Mouse (Mus musculus): ENCODE measurements at regions not wholly inside any gene's neighbourhood (a gene's known extent, or its start where the extent isn't known, plus 50 kb on each side); places are given as distances from the start of the nearest gene placed in this dataset.

DNA sequence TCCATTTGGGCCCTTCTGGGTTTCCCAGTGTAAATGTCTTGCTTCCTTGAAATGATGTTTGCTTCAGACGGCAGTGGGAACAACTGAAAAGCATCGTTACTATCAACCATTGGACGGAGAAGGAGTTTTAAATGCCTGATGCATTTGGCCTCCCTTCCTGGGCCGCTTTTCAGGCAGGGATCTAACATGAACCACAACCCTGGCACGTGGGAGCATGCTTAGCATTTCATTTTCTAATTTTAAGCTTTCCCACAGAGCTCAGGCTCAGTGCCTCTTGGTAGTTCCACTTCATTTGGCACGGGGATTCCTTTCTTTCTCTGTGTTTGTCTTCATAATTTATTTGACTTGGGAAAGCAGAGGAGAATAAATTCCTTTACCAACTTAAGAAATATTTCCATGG, 406.6 kb upstream of the Nbea start:
- ATAC-seq (ENCODE audit: extremely low read depth, insufficient number of reproducible peaks, low FRiP score, poor library complexity, severe bottlenecking) (no peak), DNase-seq (ENCODE audit: low spot score) (no peak)
- no peak for TF ChIP-seq TAL1 (conservative IDR thresholded peaks at IDR 0.05; ENCODE audit: low read depth, low read length)
- TF ChIP-seq GATA2 (IDR thresholded peaks at IDR 0.05; ENCODE audit: borderline replicate concordance, low read depth, low read length), result no peak
- no peak for TF ChIP-seq CTCF (IDR thresholded peaks at IDR 0.05; ENCODE audit: low read depth, low read length)
- TF ChIP-seq POLR2AphosphoS5 (IDR thresholded peaks at IDR 0.05; ENCODE audit: insufficient replicate concordance, low read depth, low read length), result no peak
- no peak for TF ChIP-seq GATA1 (IDR thresholded peaks at IDR 0.05; ENCODE audit: borderline replicate concordance, low read length)
- Histone ChIP-seq H3K27me3 (ENCODE audit: insufficient read depth, low read length) (no peaks in the 10 kb centered on the region), H3K4me1 (ENCODE audit: insufficient read depth, low read depth, low read length) (no peaks in the 10 kb centered on the region), H3K4me3 (ENCODE audit: low read depth, low read length) (no peak overlapping the region), H3K36me3 (replicated peaks) (no peaks in the 10 kb centered on the region), H3K9me3 (replicated peaks) (no peaks in the 10 kb centered on the region; the same call in 1 of the 2 replicates)

DNA sequence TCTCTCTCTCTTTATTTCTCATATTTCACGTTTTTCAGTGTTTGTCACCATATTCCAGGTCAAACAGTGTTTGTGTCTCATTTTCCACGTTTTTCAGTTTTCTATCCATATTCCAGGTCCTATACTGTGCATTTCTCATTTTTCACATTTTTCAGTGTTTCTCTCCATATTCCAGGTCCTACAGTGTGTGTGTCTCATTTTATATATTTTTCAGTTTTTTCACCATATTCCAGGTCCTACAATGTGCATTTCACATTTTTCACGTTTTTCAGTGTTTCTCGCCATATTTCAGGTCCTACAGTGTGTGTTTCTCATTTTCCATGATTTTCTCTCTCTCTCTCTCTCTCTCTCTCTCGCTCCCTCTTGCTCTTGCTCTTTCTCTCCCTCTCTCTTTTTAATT, 391.9 kb upstream of the Nbea start:
- TF ChIP-seq GATA1 (IDR thresholded peaks at IDR 0.05; ENCODE audit: borderline replicate concordance, low read length) (no peak), POLR2AphosphoS5 (IDR thresholded peaks at IDR 0.05; ENCODE audit: insufficient replicate concordance, low read depth, low read length) (no peak), GATA2 (IDR thresholded peaks at IDR 0.05; ENCODE audit: borderline replicate concordance, low read depth, low read length) (no peak), TAL1 (conservative IDR thresholded peaks at IDR 0.05; ENCODE audit: low read depth, low read length) (no peak), CTCF (IDR thresholded peaks at IDR 0.05; ENCODE audit: low read depth, low read length) (no peak)
- DNase-seq (ENCODE audit: low spot score) (no peak), ATAC-seq (ENCODE audit: extremely low read depth, insufficient number of reproducible peaks, low FRiP score, poor library complexity, severe bottlenecking) (peak; percentile 84)
- Histone ChIP-seq H3K4me1 (ENCODE audit: insufficient read depth, low read depth, low read length) (no peaks in the 10 kb centered on the region), H3K27me3 (ENCODE audit: insufficient read depth, low read length) (no peaks in the 10 kb centered on the region), H3K36me3 (replicated peaks) (no peaks in the 10 kb centered on the region), H3K9me3 (replicated peaks) (peaks cover 10% of the 10 kb centered on the region), H3K4me3 (ENCODE audit: low read depth, low read length) (no peak overlapping the region)

DNA sequence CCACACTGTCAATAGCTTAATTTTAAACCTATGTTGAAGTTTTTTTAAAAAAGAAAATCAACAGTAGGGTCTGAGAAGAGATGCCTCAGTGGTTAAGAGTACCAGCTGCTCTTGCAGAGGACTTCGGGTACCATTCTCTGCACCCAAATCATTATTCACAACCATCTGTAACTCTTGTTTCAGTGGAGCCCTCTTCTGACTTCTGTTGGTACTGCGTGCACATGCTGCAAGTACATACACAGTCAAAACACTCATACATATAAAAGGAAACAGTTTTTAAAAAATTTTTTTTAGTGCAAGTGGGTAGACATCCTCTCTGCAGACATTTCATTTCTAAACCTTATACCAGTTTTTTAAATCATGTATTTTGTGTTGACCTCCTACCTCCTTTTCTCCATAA, 352.7 kb upstream of the Nbea start:
- no peak for DNase-seq (ENCODE audit: low spot score)
- H3K27me3 ChIP-seq (ENCODE audit: insufficient read depth, low read length), result no peaks in the 10 kb centered on the region

DNA sequence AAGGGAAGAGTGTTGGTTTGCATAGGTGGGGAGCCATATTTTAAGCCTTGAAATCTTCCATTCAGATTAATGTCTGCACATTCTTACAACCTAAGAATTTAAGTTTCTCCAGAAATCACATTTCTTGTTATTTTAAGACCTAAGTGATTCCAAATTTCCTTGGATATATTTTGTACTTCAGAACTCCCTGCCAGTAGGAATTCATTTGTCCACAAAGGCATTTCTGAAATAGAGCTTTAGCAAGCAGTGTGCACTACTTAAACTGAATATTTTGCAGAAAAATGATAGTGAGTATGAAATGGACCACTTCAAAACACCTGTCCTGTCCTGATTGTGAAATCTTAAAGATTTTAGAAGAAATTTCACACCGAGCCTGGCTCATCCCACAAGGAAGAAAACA, 320.9 kb upstream of the Nbea start:
- ATAC-seq (ENCODE audit: extremely low read depth, insufficient number of reproducible peaks, low FRiP score, poor library complexity, severe bottlenecking), result no peak
- no peaks in the 10 kb centered on the region for H3K27me3 ChIP-seq (ENCODE audit: insufficient read depth, low read length)
- H3K9me3 ChIP-seq (replicated peaks), result no peaks in the 10 kb centered on the region
- no peaks in the 10 kb centered on the region for H3K4me1 ChIP-seq (ENCODE audit: insufficient read depth, low read depth, low read length)
- no peaks in the 10 kb centered on the region for H3K36me3 ChIP-seq (replicated peaks)
- TF ChIP-seq CTCF (IDR thresholded peaks at IDR 0.05; ENCODE audit: low read depth, low read length), result no peak
- no peak for TF ChIP-seq GATA1 (IDR thresholded peaks at IDR 0.05; ENCODE audit: borderline replicate concordance, low read length)
- TF ChIP-seq GATA2 (IDR thresholded peaks at IDR 0.05; ENCODE audit: borderline replicate concordance, low read depth, low read length), result no peak
- no peak for TF ChIP-seq TAL1 (conservative IDR thresholded peaks at IDR 0.05; ENCODE audit: low read depth, low read length)
- no peak for TF ChIP-seq POLR2AphosphoS5 (IDR thresholded peaks at IDR 0.05; ENCODE audit: insufficient replicate concordance, low read depth, low read length)
- H3K4me3 ChIP-seq (ENCODE audit: low read depth, low read length), result no peak overlapping the region
- DNase-seq (ENCODE audit: low spot score), result no peak

More for the DNA sequence above, 352.7 kb upstream of the Nbea start:
- H3K4me3 ChIP-seq (ENCODE audit: low read depth, low read length), result no peak overlapping the region
- H3K36me3 ChIP-seq (replicated peaks), result no peaks in the 10 kb centered on the region
- 0 out of 2 replicates have a peak, but pooled peaks cover 5% of the 10 kb centered on the region for H3K9me3 ChIP-seq (replicated peaks)
- H3K4me1 ChIP-seq (ENCODE audit: insufficient read depth, low read depth, low read length), result no peaks in the 10 kb centered on the region
- ATAC-seq (ENCODE audit: extremely low read depth, insufficient number of reproducible peaks, low FRiP score, poor library complexity, severe bottlenecking), result no peak
- TF ChIP-seq GATA2 (IDR thresholded peaks at IDR 0.05; ENCODE audit: borderline replicate concordance, low read depth, low read length) (no peak), POLR2AphosphoS5 (IDR thresholded peaks at IDR 0.05; ENCODE audit: insufficient replicate concordance, low read depth, low read length) (no peak), CTCF (IDR thresholded peaks at IDR 0.05; ENCODE audit: low read depth, low read length) (no peak), TAL1 (conservative IDR thresholded peaks at IDR 0.05; ENCODE audit: low read depth, low read length) (no peak), GATA1 (IDR thresholded peaks at IDR 0.05; ENCODE audit: borderline replicate concordance, low read length) (no peak)

DNA sequence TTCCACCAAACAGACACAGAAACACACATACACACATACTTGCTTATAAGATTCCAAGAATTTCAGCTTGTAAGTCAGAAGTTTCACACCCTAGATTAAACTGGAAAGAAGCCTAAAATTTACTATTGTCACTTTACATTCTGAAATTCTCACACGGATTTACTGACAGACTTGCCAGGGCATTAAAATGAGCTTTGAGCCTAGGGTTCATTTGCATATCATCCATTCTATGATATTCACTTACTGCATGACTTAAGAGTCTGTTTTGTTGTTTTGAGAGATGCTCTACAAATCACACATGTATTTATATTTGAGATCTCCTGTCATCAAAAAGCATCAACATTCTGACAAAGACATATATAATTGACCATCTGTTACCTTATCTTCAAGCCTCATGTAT, 315.8 kb upstream of the Nbea start:
- H3K4me1 ChIP-seq (ENCODE audit: insufficient read depth, low read depth, low read length), result no peaks in the 10 kb centered on the region
- no peaks in the 10 kb centered on the region for H3K36me3 ChIP-seq (replicated peaks)
- DNase-seq (ENCODE audit: low spot score) (no peak), ATAC-seq (ENCODE audit: extremely low read depth, insufficient number of reproducible peaks, low FRiP score, poor library complexity, severe bottlenecking) (no peak)
- 0 out of 2 replicates have a peak, but pooled peaks cover 2% of the 10 kb centered on the region for H3K9me3 ChIP-seq (replicated peaks)
- H3K4me3 ChIP-seq (ENCODE audit: low read depth, low read length), result no peak overlapping the region
- TF ChIP-seq TAL1 (conservative IDR thresholded peaks at IDR 0.05; ENCODE audit: low read depth, low read length) (no peak), GATA2 (IDR thresholded peaks at IDR 0.05; ENCODE audit: borderline replicate concordance, low read depth, low read length) (no peak), GATA1 (IDR thresholded peaks at IDR 0.05; ENCODE audit: borderline replicate concordance, low read length) (no peak), POLR2AphosphoS5 (IDR thresholded peaks at IDR 0.05; ENCODE audit: insufficient replicate concordance, low read depth, low read length) (no peak), CTCF (IDR thresholded peaks at IDR 0.05; ENCODE audit: low read depth, low read length) (no peak)
- no peaks in the 10 kb centered on the region for H3K27me3 ChIP-seq (ENCODE audit: insufficient read depth, low read length)

DNA sequence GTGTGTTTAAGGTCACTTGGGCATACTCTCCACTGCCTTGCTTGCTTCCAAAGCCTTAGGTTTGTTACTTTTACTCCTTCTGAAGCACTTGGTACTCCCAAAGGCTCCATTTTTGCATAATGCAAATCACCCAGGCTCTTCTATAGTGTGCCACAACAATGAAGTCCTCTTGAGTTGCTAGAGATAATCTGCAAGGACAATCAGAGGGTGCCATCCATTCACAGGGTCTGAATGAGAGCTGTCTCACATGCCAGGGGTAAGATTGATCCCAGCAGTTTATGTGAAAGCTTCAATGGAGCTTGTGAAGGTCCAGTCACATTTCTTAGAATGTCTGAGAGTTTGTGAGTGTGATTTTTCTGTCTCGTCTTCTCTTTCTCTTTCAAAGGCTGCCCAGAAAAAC, 310.4 kb upstream of the Nbea start:
- H3K9me3 ChIP-seq (replicated peaks), result peaks cover 6% of the 10 kb centered on the region
- ATAC-seq (ENCODE audit: extremely low read depth, insufficient number of reproducible peaks, low FRiP score, poor library complexity, severe bottlenecking), result no peak
- TF ChIP-seq POLR2AphosphoS5 (IDR thresholded peaks at IDR 0.05; ENCODE audit: insufficient replicate concordance, low read depth, low read length) (no peak), GATA2 (IDR thresholded peaks at IDR 0.05; ENCODE audit: borderline replicate concordance, low read depth, low read length) (no peak), GATA1 (IDR thresholded peaks at IDR 0.05; ENCODE audit: borderline replicate concordance, low read length) (no peak), CTCF (IDR thresholded peaks at IDR 0.05; ENCODE audit: low read depth, low read length) (no peak), TAL1 (conservative IDR thresholded peaks at IDR 0.05; ENCODE audit: low read depth, low read length) (no peak)

More for the DNA sequence above, 310.4 kb upstream of the Nbea start:
- Histone ChIP-seq H3K36me3 (replicated peaks) (no peaks in the 10 kb centered on the region), H3K4me3 (ENCODE audit: low read depth, low read length) (no peak overlapping the region), H3K27me3 (ENCODE audit: insufficient read depth, low read length) (no peaks in the 10 kb centered on the region), H3K4me1 (ENCODE audit: insufficient read depth, low read depth, low read length) (no peaks in the 10 kb centered on the region)
- no peak for DNase-seq (ENCODE audit: low spot score)

All from G1E (cell line).